Mouse (Mus musculus): ENCODE measurements around the gene Dmgdh. TPM values are rescaled to one million over a fixed set of nuclear protein-coding genes. Genes with fewer than 3 reads are reported as not detected.
A peak's percentile ranks its signal among the peaks of the same experiment; 100 is the strongest.

The Dmgdh gene
- polyA plus RNA-seq, 1 experiment from 2014 or later, result 17.2 TPM

DNA sequence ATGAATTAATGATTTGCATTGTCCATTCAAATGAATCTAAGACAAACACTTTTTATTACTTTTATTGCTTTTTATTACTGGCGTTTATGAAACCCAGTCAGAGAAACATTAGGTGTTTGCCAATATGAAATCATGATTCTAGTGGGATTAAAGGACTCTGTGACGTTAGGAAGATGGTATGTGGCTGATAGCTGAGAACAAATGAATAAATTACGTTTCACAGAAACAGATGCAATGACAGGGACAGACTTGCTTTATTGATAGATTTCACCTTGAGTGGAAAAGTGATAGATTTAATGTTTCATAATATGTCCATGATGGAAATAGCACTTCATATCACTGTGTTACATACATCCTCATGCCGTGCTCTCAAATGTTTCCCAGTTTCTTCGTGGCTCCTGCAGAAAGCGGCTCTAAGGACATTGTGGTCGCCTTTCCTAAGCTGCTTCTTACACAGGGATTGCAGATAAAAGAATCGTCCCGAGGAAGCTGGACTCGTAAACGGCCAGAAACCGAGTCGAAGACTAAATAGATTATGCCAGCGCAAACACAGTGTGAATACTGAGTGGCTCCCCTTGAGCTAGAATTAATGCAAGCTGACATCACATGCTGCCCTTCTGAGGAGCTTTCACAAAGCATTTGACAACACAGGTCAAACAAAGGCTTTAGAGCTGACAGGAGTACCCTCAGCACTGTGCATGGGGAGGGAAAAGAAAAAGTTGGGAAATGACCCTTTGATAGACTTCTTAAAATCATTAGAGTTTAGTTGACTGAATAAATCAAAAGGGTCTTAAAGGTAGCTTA lies 78.6 kb downstream of the Dmgdh start:
- H3K4me3 ChIP-seq (replicated peaks), result no peak overlapping the region
- H3K4me2 ChIP-seq, result no peak overlapping the region
- no peak overlapping the region for H3K27ac ChIP-seq (replicated peaks)
- no peaks in the 10 kb centered on the region for H3K27me3 ChIP-seq
- 65% methylated on average over 14 of the region's 14 CpGs for WGBS (ENCODE audit: insufficient replicate concordance)
- H3K9ac ChIP-seq, result no peak overlapping the region
- no peaks in the 10 kb centered on the region for H3K4me1 ChIP-seq (replicated peaks)
- no peaks in the 10 kb centered on the region for H3K9me3 ChIP-seq (replicated peaks)
- H3K36me3 ChIP-seq (replicated peaks), result no peaks in the 10 kb centered on the region
- no peak for ATAC-seq (ENCODE audit: insufficient read depth)

DNA sequence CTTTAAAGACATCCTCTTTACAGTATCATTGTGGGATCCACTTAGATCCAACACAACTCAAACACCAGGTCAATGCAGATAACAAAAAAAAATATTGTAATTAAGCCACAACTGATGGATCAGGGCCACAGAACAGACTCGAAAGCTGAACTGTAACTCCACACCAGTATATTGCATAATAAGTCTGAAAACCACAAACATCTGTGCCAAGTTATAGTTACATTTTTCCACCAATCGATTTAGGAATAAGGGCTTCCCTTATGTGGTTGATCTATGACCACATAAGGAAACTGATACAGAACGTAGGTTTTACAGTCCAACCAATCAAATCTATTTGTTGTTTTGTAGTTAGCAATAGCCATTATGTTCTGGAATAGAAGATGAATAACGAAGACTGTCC lies 80.9 kb downstream of the Dmgdh start:
- Histone ChIP-seq H3K36me3 (replicated peaks) (no peaks in the 10 kb centered on the region), H3K4me3 (replicated peaks) (no peak overlapping the region), H3K4me2 (no peak overlapping the region), H3K9me3 (replicated peaks) (no peaks in the 10 kb centered on the region), H3K27ac (replicated peaks) (no peak overlapping the region), H3K9ac (no peak overlapping the region), H3K27me3 (no peaks in the 10 kb centered on the region), H3K4me1 (replicated peaks) (no peaks in the 10 kb centered on the region)
- ATAC-seq (ENCODE audit: insufficient read depth), result no peak
- WGBS (ENCODE audit: insufficient replicate concordance), result 25% methylated on average over 4 of the region's 4 CpGs

DNA sequence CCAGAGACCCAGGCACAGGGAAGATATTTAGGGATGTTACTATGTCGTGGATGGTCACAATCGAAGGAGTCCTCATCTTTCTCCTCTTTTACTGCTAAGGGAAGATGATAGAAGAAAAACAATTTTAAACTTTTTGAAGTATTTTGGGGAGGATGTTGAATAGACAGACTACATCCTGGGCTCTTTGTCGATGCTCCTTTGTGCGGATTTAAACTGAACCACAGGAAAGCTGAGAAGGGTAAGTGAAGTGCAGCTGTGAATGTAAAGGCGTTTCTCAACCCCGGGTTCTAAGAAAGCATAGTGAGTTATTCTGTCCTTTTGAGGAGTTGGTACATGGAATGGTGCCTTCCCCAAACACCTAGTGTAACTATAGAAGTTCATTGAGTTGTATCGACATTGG lies 82.4 kb downstream of the Dmgdh start:
- no peak for ATAC-seq (ENCODE audit: insufficient read depth)
- no peaks in the 10 kb centered on the region for H3K4me1 ChIP-seq (replicated peaks)
- H3K36me3 ChIP-seq (replicated peaks), result no peaks in the 10 kb centered on the region
- 69% methylated on average over 7 of the region's 7 CpGs for WGBS (ENCODE audit: insufficient replicate concordance)
- H3K27ac ChIP-seq (replicated peaks), result no peak overlapping the region
- no peak overlapping the region for H3K4me2 ChIP-seq
- no peak overlapping the region for H3K9ac ChIP-seq
- no peaks in the 10 kb centered on the region for H3K9me3 ChIP-seq (replicated peaks)
- H3K4me3 ChIP-seq (replicated peaks), result no peak overlapping the region
- H3K27me3 ChIP-seq, result no peaks in the 10 kb centered on the region

DNA sequence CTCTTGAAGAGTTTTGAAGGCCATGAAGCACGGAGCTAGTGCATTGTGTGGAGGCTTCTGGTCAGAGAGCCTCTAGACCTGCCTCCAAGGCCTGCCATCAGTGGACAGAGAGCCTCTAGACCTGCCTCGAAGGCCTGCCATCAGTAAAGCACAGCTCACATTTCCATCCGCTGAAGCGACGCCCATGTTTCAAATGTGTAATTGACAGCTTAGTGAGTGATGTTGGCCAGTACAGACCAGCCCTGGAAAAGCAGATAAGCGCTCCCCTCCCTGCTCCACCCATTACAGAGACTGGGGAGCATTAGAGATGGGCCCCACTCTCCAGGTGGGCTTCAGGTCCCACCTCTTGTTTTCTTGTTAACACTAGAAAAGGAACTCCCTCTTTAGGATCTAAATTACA lies 83.3 kb downstream of the Dmgdh start:
- Histone ChIP-seq H3K9ac (no peak overlapping the region), H3K27ac (replicated peaks) (no peak overlapping the region), H3K4me1 (replicated peaks) (no peaks in the 10 kb centered on the region), H3K9me3 (replicated peaks) (no peaks in the 10 kb centered on the region), H3K27me3 (no peaks in the 10 kb centered on the region), H3K4me2 (no peak overlapping the region), H3K4me3 (replicated peaks) (no peak overlapping the region), H3K36me3 (replicated peaks) (no peaks in the 10 kb centered on the region)
- WGBS (ENCODE audit: insufficient replicate concordance), result 45% methylated on average over 6 of the region's 6 CpGs
- ATAC-seq (ENCODE audit: insufficient read depth), result no peak

DNA sequence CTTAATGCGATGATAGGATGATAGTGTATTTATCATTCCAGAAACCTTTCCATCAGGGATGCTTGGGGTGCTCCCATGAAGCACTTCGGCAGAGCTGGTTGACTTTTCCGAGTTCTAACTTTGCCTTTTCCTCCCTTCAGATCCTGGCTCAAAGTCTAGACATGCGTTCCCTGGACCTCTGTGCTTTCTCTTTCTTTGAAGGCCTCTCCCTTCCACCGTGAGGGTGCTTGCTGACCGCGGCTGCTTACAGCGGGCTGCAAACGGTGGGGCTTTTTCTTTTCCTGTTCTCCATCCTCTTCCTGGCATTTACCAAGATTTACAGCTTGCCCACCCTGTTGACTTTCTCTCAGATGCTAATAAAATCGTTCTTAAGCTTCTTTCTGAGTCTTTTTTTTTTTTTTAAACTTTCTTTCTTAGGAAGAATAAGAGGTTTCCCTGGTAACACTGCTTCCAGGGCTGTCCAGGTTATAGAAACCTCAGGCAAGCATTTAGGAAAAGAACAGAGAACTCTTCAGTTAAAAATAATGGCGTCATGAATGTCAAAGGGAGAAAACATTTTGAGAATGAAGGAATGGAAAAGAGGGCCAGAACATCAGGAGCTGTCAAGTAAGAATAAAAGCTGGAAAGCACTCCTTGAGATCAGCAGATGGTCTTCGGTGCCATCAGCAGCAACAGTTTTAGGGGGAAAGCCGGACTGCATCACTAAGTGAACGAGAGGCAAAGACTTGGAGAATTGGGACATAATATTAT lies 84.1 kb downstream of the Dmgdh start:
- Histone ChIP-seq H3K27ac (replicated peaks) (no peak overlapping the region), H3K4me2 (no peak overlapping the region), H3K9me3 (replicated peaks) (no peaks in the 10 kb centered on the region), H3K9ac (no peak overlapping the region), H3K4me3 (replicated peaks) (no peak overlapping the region), H3K27me3 (no peaks in the 10 kb centered on the region), H3K4me1 (replicated peaks) (no peaks in the 10 kb centered on the region), H3K36me3 (replicated peaks) (no peaks in the 10 kb centered on the region)
- no peak for ATAC-seq (ENCODE audit: insufficient read depth)
- 36% methylated on average over 14 of the region's 14 CpGs for WGBS (ENCODE audit: insufficient replicate concordance)

DNA sequence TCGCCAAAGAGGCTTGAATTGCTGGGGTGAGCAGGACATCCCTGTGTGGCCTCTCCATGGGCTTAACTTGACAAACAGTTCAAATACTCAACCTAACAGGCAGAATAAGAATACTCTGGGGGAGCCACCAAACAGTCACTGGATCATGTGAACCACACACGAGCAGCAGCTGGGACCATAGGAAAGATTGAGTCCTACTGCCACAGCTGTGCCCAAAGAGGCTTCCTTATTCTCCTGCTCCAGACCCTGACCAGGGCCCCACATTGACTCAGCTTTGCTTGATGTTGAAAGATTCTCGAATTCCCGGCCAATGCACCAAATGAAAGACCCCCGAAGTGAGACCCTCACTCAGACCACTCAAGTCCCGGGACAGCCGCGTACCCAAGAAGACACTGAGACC lies 87.6 kb downstream of the Dmgdh start:
- Histone ChIP-seq H3K9ac (no peak overlapping the region), H3K36me3 (replicated peaks) (no peaks in the 10 kb centered on the region), H3K9me3 (replicated peaks) (no peaks in the 10 kb centered on the region), H3K27me3 (no peaks in the 10 kb centered on the region), H3K4me1 (replicated peaks) (no peaks in the 10 kb centered on the region), H3K27ac (replicated peaks) (no peak overlapping the region), H3K4me2 (no peak overlapping the region), H3K4me3 (replicated peaks) (no peak overlapping the region)
- WGBS (ENCODE audit: insufficient replicate concordance), result 74% methylated on average over 8 of the region's 8 CpGs
- ATAC-seq (ENCODE audit: insufficient read depth), result no peak

DNA sequence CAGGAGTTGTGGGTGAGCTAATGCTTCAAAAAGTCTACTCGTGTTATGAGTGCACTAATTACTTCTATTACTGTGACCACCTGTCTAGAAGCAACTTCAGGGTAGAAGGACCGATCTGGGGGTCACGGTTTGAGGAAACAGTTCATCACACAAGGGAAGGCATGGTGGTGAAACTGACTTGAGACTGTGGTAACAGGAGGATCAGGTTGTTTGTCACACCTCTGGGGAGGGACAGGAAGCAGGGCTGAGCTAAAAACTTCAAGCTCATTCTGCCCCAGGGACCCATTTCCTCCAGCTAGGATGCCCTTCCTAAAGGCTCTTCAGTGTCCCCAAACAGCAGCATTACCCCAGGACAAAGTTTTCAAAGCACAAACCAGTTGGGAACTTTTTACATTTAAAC lies 88.6 kb downstream of the Dmgdh start:
- WGBS (ENCODE audit: insufficient replicate concordance), result 42% methylated on average over 3 of the region's 3 CpGs
- H3K4me2 ChIP-seq, result no peak overlapping the region

DNA sequence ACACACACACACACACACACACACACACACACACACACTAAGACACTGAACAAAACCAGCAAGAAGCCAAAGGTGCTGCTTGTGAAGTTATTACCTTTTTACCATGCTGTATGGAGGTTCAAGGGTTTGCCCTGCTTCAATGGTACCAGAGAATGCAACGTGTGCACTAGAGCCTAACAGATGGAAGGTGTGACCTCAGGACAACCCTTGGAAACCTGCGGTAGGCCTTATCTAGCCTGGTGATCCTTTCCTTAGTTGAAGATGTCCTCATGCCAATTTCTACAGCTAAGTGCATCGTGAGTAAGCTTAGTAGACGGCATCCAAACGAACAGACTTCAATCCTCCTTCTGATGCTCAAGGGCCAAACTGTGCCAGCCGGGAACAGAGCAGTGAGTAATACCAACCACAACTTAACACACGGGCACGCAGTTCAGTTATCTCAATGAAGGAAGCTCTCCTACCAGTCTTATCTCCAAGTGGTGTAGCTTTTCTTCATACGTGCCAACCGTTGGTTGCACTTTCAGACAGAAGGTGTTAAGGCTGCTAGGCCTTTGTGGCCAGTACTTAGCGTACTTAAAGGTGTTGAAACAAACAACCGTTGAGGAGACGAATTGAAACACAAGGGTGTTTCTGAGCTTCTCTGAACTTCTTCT lies 90.2 kb downstream of the Dmgdh start:
- Histone ChIP-seq H3K27me3 (0 out of 2 replicates have a peak, but pooled peaks cover 2% of the 10 kb centered on the region), H3K36me3 (replicated peaks) (no peaks in the 10 kb centered on the region), H3K9me3 (replicated peaks) (no peaks in the 10 kb centered on the region), H3K27ac (replicated peaks) (no peak overlapping the region), H3K4me2 (no peak overlapping the region), H3K9ac (no peak overlapping the region), H3K4me1 (replicated peaks) (no peaks in the 10 kb centered on the region), H3K4me3 (replicated peaks) (no peak overlapping the region)
- no peak for ATAC-seq (ENCODE audit: insufficient read depth)
- WGBS (ENCODE audit: insufficient replicate concordance), result 53% methylated on average over 13 of the region's 13 CpGs

More for the DNA sequence above, 88.6 kb downstream of the Dmgdh start:
- ATAC-seq (ENCODE audit: insufficient read depth), result no peak
- no peaks in the 10 kb centered on the region for H3K36me3 ChIP-seq (replicated peaks)
- H3K9me3 ChIP-seq (replicated peaks), result no peaks in the 10 kb centered on the region
- H3K4me3 ChIP-seq (replicated peaks), result no peak overlapping the region
- H3K9ac ChIP-seq, result no peak overlapping the region
- no peaks in the 10 kb centered on the region for H3K27me3 ChIP-seq
- H3K4me1 ChIP-seq (replicated peaks), result no peaks in the 10 kb centered on the region
- no peak overlapping the region for H3K27ac ChIP-seq (replicated peaks)

DNA sequence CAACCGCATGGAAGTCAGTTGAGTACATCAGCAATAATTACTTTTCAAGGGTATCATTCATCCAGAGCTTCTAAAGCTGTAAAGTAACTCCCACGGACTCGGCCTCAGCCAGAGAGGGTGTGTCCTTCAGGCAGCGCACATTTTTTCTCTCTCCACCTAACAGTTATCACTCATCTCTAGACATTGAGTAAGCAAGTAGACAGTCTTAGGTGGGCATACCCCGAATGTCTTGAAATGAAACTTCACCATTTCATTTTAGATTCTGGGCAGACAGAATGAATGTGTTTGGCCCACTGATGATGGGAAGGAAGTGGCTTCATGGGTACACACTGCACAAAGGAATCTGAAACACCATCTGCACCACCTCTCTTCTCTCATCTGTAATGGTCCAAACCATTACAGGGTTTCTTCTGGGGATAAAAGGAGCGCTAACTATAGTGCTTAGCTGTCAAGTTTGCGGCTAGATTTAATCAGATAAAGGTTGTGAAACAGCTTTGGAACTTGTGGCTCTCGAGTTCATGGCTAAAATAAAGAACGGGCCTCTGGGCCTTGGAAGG lies 96.9 kb downstream of the Dmgdh start:
- Histone ChIP-seq H3K4me3 (replicated peaks) (peak overlapping the region; percentile 64), H3K36me3 (replicated peaks) (no peaks in the 10 kb centered on the region), H3K27me3 (peaks cover 27% of the 10 kb centered on the region), H3K4me2 (peak overlapping the region; percentile 92), H3K27ac (replicated peaks) (0 out of 2 replicates have a peak overlapping the region, but pooled peaks have one; percentile 69), H3K9ac (peak overlapping the region; percentile 53), H3K9me3 (replicated peaks) (no peaks in the 10 kb centered on the region), H3K4me1 (replicated peaks) (peaks cover 11% of the 10 kb centered on the region; the same call in 1 of the 2 replicates)
- 16% methylated on average over 9 of the region's 9 CpGs for WGBS (ENCODE audit: insufficient replicate concordance)
- ATAC-seq (ENCODE audit: insufficient read depth), result 0 out of 2 replicates have a peak, but pooled peaks have one; percentile 18

DNA sequence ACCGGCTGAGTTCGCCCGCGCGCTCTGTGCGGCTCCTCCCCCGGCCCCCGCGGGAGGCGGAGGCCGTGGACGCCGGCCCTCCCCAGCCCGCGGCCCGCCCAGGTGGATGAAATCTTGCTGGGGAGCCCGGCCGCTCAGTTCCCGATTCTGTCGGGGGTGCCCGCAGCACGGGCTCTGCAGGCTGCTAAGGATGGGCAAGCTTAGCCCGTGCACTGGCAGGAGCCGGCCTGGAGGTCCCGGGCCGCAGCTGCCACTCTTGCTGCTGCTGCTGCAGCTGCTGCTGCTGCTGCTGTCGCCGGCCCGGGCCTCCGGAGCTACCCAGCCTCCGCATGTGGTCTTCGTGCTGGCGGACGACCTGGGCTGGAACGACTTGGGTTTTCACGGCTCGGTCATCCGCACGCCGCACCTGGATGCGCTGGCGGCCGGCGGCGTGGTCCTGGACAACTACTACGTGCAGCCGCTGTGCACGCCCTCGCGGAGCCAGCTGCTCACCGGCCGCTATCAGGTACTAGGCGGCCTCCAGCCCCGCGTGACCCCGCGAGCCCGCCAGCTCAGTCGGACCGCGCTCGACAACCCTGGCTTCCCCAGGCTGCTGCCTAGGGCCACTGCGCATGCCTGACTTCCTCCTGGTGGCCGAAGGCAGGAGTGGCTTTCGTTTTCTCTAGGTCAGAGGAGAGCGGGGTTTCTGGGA lies 97.5 kb downstream of the Dmgdh start, which contains the start of gene Arsb:
Gene Arsb, plus strand, starts transcription at position 43 of the 691 bp plus-strand sequence.
- Histone ChIP-seq H3K36me3 (replicated peaks) (no peaks in the 10 kb centered on the region), H3K27ac (replicated peaks) (peak within 1 kb of the TSS; percentile 69), H3K9me3 (replicated peaks) (no peaks in the 10 kb centered on the region), H3K27me3 (peaks cover 27% of the 10 kb centered on the region), H3K4me2 (peak within 1 kb of the TSS; percentile 92), H3K9ac (peak within 1 kb of the TSS; percentile 53), H3K4me1 (replicated peaks) (peaks cover 11% of the 10 kb centered on the region; the same call in 1 of the 2 replicates), H3K4me3 (replicated peaks) (peak within 1 kb of the TSS; percentile 64)
- peak; percentile 89 for ATAC-seq (ENCODE audit: insufficient read depth)
- WGBS (ENCODE audit: insufficient replicate concordance), result under 1% methylated on average over 66 of the region's 66 CpGs
